In the genomic region with DNA sequence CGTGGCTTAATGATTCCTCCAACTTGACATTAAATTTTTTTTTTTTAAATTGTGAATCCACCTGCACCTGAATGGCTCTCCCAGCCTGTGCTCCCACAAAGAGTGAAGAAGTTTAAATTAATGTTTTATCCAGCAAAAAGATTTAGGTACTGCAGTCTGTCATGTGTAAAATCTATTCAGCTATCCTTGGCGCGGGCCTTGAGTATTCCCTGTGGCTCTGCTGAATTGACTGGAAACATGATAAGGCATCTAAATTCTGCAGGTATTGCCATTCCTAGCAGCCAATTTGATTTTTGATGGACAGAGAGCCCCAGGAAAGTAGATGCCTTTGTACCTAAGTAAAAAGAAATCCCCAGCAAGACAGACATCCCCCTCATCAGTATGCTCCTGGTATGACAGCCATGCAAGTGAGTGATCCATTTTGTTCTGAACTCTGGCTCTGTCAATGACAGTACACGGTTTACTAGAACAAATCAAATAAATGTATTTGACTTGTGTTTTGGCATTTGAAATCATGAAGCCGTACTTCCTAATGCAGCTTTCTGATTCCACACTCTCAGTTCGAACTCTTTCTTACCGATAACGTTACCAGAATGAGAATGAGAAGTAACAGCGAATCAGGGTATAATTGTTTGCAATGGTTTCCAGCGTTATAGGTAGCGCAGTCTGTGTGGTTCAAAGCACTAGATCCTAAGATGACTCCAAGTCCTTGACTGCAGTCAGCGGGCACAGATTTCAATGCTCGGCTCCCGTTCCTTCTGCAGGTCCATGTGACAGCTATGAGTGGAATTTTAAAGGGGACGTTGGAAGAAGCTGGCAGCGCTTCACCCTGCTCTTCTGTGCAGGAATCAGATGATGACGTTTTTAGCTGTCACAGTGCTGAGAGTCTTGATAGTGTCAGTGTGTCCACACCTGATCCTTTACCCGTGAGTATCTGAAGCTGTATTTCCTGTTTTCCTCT, we compare ENCODE assay signal across 13 mouse cellular contexts. TPM values are rescaled to one million over a fixed set of nuclear protein-coding genes. Genes with fewer than 3 reads are reported as not detected.
DNase-seq lines count a peak whose midpoint lies in the region; ATAC-seq and TF ChIP-seq lines count a peak whose summit lies in the region.
"Had no signal": no experiment of that assay in that cellular context is flagged by ENCODE, and none has a peak within 500 bp of the region (broad histone marks: within the 10 kb centered on the region; RNA-seq: fewer than 3 reads in every experiment).

No protein-coding gene starts in this region.

- DNase-seq in heart, postnatal 36 days, result no peak
- DNase-seq in left cerebral cortex, postnatal 36 days (ENCODE audit: low spot score in 2 of 2), result peak; percentile 35 to 53
- DNase-seq in left cerebral cortex, postnatal 10 days (ENCODE audit: extremely low spot score in 1 of 2, low spot score in 2 of 2), result no peak
- no peak for DNase-seq in heart, postnatal 0 days (ENCODE audit: low spot score)
- no peak for DNase-seq in midbrain, postnatal 0 days (ENCODE audit: low spot score)
- no peak for DNase-seq in testis, postnatal 10 days (ENCODE audit: low spot score)
- DNase-seq in spleen, postnatal 4 days (ENCODE audit: low spot score in 2 of 2), result no peak
- DNase-seq: kidney, adult 18-20 months; layer of hippocampus, adult 9-11 months had no signal

- peak overlapping the region; percentile 52 for H3K4me2 ChIP-seq in heart, embryonic 12.5 days
- peak overlapping the region; percentile 32 for H3K4me2 ChIP-seq in heart, postnatal 0 days (ENCODE audit: low read depth, low read length)
- peak overlapping the region; percentile 30 for H3K4me2 ChIP-seq in midbrain, postnatal 0 days (ENCODE audit: low read depth, low read length, poor library complexity, severe bottlenecking)

- no peaks in the 10 kb centered on the region for H3K36me3 ChIP-seq in heart, embryonic 12.5 days
- H3K36me3 ChIP-seq in heart, postnatal 0 days (replicated peaks; ENCODE audit: control insufficient read depth, insufficient read depth, low read length), result no peaks in the 10 kb centered on the region
- H3K36me3 ChIP-seq in midbrain, postnatal 0 days (ENCODE audit: insufficient read depth, low read length), result no peaks in the 10 kb centered on the region

- intact Hi-C loops in heart, postnatal 36 days (cut with DNase I), result no loop called here
- intact Hi-C loops in left cerebral cortex, postnatal 36 days (cut with DNase I), result no loop called here
- intact Hi-C loops in left cerebral cortex, postnatal 10 days (cut with DNase I), result no loop called here

- 65% methylated on average over 18 of the region's 18 CpGs for WGBS in heart, embryonic 12.5 days
- 58% methylated on average over 18 of the region's 18 CpGs for WGBS in heart, postnatal 0 days
- 54% methylated on average over 18 of the region's 18 CpGs for WGBS in midbrain, postnatal 0 days

- H3K27me3 ChIP-seq in heart, embryonic 12.5 days (replicated peaks), result no peaks in the 10 kb centered on the region
- H3K27me3 ChIP-seq in heart, postnatal 0 days (ENCODE audit: control insufficient read depth, insufficient read depth, low read length), result no peaks in the 10 kb centered on the region
- no peaks in the 10 kb centered on the region for H3K27me3 ChIP-seq in midbrain, postnatal 0 days (ENCODE audit: insufficient read depth, low read length)

- no peak for ATAC-seq in heart, embryonic 12.5 days (ENCODE audit: insufficient number of reproducible peaks, low FRiP score)
- peak; percentile 49; the same call in 1 of the 2 replicates for ATAC-seq in heart, postnatal 0 days (ENCODE audit: insufficient read depth, low read depth)
- ATAC-seq in midbrain, postnatal 0 days (ENCODE audit: low FRiP score), result peak; percentile 73; the same call in 1 of the 2 replicates

- H3K9me3 ChIP-seq in heart, embryonic 12.5 days (replicated peaks), result no peaks in the 10 kb centered on the region
- no peaks in the 10 kb centered on the region for H3K9me3 ChIP-seq in heart, postnatal 0 days (replicated peaks; ENCODE audit: control insufficient read depth, low read length)
- H3K9me3 ChIP-seq in midbrain, postnatal 0 days (ENCODE audit: low read length), result no peaks in the 10 kb centered on the region

- no peaks in the 10 kb centered on the region for H3K4me1 ChIP-seq in heart, embryonic 12.5 days (replicated peaks)
- H3K4me1 ChIP-seq in heart, postnatal 0 days (ENCODE audit: control insufficient read depth, insufficient read depth), result no peaks in the 10 kb centered on the region
- H3K4me1 ChIP-seq in midbrain, postnatal 0 days (ENCODE audit: insufficient read depth, low read length), result no peaks in the 10 kb centered on the region

- no peak overlapping the region for H3K4me3 ChIP-seq in heart, embryonic 12.5 days
- H3K4me3 ChIP-seq in heart, postnatal 0 days (ENCODE audit: low read depth, low read length), result peak overlapping the region; percentile 6; the same call in 1 of the 2 replicates
- H3K4me3 ChIP-seq in midbrain, postnatal 0 days (ENCODE audit: low read depth, low read length), result peak overlapping the region; percentile 9; the same call in 1 of the 2 replicates
- H3K4me3 ChIP-seq: myocyte had no signal

- no peak overlapping the region for H3K27ac ChIP-seq in heart, embryonic 12.5 days (ENCODE audit: poor library complexity, severe bottlenecking)
- H3K27ac ChIP-seq in heart, postnatal 0 days (ENCODE audit: low read depth), result no peak overlapping the region
- peak overlapping the region; percentile 38 for H3K27ac ChIP-seq in midbrain, postnatal 0 days (ENCODE audit: low read depth, low read length)

- H3K9ac ChIP-seq in heart, embryonic 12.5 days, result peak overlapping the region; percentile 43; the same call in 1 of the 2 replicates
- H3K9ac ChIP-seq in heart, postnatal 0 days (replicated peaks; ENCODE audit: low read depth, low read length), result no peak overlapping the region
- H3K9ac ChIP-seq in midbrain, postnatal 0 days (replicated peaks; ENCODE audit: low read length, poor library complexity, severe bottlenecking), result no peak overlapping the region

- 0 out of 2 replicates have a peak, but pooled peaks have one; percentile 6 for TF ChIP-seq CTCF in heart, postnatal 0 days (IDR thresholded peaks at IDR 0.05; ENCODE audit: low read depth)
- TF ChIP-seq CTCF in midbrain, postnatal 0 days (IDR thresholded peaks at IDR 0.05), result peak; percentile 45

- no peak for TF ChIP-seq EP300 in heart, postnatal 0 days (IDR thresholded peaks at IDR 0.05; ENCODE audit: low read depth)

RNA-seq across cellular contexts. Expression of a gene that starts 14.5 kb away (rescaled TPM):
- 0.87 and 1.0 TPM in 2 replicates for polyA plus RNA-seq in heart, embryonic 12.5 days (2016; fragmentation: Nextera tagmentation; extraction: Ambion mirVana)
- total RNA-seq in heart, postnatal 36 days (2021), result under 1 TPM; 0.05 to 0.33 TPM
- total RNA-seq in left cerebral cortex, postnatal 36 days (2021), result 10 to 100 TPM; 89.4 to 92.6 TPM
- total RNA-seq in left cerebral cortex, postnatal 10 days (2021), result 100 to 1,000 TPM in 1 of 2 experiments, 10 to 100 TPM in 1; 97.7 to 107 TPM
- total RNA-seq in heart, postnatal 0 days (2014; rRNA removed; ENCODE audit: low replicate concordance), result under 0.01 and 2.8 TPM in 2 replicates
- 0.18 and 0.40 TPM in 2 replicates for polyA plus RNA-seq in heart, postnatal 0 days (2015; fragmentation: Nextera tagmentation; extraction: Ambion mirVana)
- 97.1 and 118 TPM in 2 replicates for total RNA-seq in midbrain, postnatal 0 days (2014; rRNA removed)
- 35.6 and 46.5 TPM in 2 replicates for polyA plus RNA-seq in midbrain, postnatal 0 days (2015; fragmentation: Nextera tagmentation; extraction: Ambion mirVana)
- total RNA-seq: granulocyte monocyte progenitor cell, adult 5-6 weeks had no signal
- polyA plus RNA-seq: spleen, adult 2 months had no signal

Comparison
In these comparisons a context has a peak if more than half of its experiments do, and no peak if none do; other contexts are left out.
1. DNase-seq: peak in left cerebral cortex, postnatal 36 days (2 of 2); none in heart, postnatal 36 days (0 of 2), left cerebral cortex, postnatal 10 days (0 of 2), heart, postnatal 0 days (single experiment), midbrain, postnatal 0 days (single experiment), testis, postnatal 10 days (single experiment) and spleen, postnatal 4 days (0 of 2).
2. RNA of a gene that starts 14.5 kb away (total RNA-seq): 97.7 to 107 TPM in left cerebral cortex, postnatal 10 days, 97.1 to 118 TPM in midbrain, postnatal 0 days and 89.4 to 92.6 TPM in left cerebral cortex, postnatal 36 days; 0.05 to 0.33 TPM in heart, postnatal 36 days and under 0.01 to 2.8 TPM in heart, postnatal 0 days; every median in the first group is over 10 times any median in the second.
3. Peak in every context shown above with its lines, with median percentiles within 50 percentile points of each other: H3K4me2 ChIP-seq.